Mouse (Mus musculus): ENCODE data around the gene Arrdc3.
A peak's percentile ranks its signal among the peaks of the same experiment; 100 is the strongest.

The Arrdc3 gene

GRCm38 (mm10) chr13:80921593-80922327 lies 38.6 kb downstream of the Arrdc3 start:
- DNase-seq (ENCODE audit: low spot score): no peak

DNA sequence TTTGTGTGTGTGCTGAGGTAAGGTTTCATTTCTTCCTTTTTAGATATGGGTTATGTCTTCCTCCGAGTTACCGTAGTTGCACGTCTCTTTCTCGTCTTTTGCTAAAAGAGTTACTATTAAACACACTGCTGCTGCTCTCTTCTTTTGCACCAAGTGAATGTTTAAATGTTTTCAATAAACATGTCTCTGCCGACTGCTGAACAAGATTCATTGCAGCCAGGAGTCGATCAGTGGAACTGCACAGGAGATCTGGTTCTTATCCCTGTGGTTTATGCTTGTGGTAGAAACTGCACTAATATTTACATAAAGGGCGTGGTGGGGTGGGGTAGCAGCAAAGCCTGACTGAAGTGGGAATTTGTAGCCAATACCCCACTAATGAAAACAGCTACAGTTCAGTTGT lies 45.0 kb downstream of the Arrdc3 start:
- DNase-seq (ENCODE audit: low spot score): no peak

GRCm38 (mm10) chr13:80930030-80930429 lies 46.8 kb downstream of the Arrdc3 start:
- no peak for DNase-seq (ENCODE audit: low spot score)

DNA sequence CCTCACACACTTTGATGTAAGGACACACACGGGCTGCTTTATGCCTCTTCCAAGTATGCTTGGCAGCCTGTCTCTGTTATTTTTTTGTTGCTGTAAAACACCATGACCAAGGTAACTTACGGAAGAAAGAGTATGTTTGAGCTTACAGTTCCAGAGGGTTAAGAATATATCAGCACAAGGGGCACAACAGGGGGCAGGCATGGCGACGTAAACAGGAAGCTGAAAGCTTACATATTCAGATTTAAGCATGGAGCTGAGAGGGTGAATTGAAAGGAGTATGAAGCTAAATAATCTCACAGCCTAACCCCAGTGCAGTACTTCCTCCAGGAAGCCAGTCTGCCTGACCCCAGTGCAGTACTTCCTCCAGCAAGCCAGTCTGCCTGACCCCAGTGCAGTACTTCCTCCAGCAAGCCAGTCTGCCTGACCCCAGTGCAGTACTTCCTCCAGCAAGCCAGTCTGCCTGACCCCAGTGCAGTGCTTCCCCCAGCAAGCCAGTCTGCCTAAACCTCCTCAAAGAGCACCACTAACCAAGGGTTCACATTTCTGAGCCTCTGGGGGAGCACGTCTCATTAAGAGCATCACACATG lies 49.7 kb downstream of the Arrdc3 start:
- DNase-seq (ENCODE audit: low spot score): no peak

GRCm38 (mm10) chr13:80936426-80936825 lies 53.2 kb downstream of the Arrdc3 start:
- DNase-seq (ENCODE audit: low spot score): no peak

DNA sequence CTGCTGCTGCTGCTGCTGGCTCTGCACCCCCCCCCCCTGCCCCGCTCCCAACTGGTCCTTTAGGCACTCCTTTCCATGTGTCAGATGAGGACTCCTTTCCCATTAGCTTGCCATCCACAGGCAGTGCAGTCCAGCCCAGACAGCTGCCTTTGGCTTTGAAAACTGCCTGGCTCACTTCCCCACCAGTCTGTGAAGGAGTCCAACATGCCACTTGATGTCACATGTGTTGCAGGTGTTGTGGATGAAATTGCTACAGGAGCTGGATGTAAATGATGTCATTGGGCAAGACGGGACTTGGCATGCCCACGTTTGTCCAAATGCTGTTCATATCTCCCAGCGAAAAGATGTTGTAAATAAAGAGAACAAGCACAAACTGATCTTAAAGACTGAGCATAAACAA lies 56.0 kb downstream of the Arrdc3 start:
- peak; percentile 60 for DNase-seq (ENCODE audit: low spot score)

- no peak for DNase-seq (ENCODE audit: low spot score)
Observed at GRCm38 (mm10) chr13:80939866-80940265, 56.7 kb downstream of the Arrdc3 start.

DNA sequence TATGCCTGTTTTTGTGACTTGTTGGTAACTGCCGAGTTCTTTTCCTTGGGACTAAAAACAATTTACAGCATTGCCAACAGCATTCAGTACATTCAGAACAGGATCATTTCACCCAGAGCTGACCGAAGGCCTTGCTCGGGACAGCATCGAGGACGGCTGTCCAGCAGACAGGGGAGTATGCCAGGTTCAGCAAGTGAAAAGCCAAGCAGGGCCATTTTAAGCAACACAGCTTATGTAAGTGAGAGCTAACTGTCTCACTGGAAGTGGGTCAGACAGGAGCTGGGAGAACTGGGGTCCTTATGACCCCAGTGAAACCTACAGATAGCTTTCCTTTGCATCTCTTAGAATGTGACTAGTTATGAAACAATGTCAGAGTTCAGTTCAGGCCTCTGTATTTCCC lies 57.2 kb downstream of the Arrdc3 start:
- DNase-seq (ENCODE audit: low spot score): peak; percentile 72

- peak; percentile 94 for DNase-seq (ENCODE audit: low spot score)
Observed at GRCm38 (mm10) chr13:80940860-80941630, 57.9 kb downstream of the Arrdc3 start.

- DNase-seq (ENCODE audit: low spot score): no peak
Observed at GRCm38 (mm10) chr13:80944532-80944931, 61.3 kb downstream of the Arrdc3 start.

Measured in lung, postnatal 25 days (tissue).